Mouse (Mus musculus): Measurements from ENCODE around the gene Sars.
A peak's percentile ranks its signal among the peaks of the same experiment; 100 is the strongest.

Sars gene

GRCm38 (mm10) chr3:108444698-108445365, at the start of gene Sars:
TSS of gene Sars (minus strand) at chr3:108445209.
- peak; percentile 93 to 95 for DNase-seq

GRCm38 (mm10) chr3:108489968-108490367, 45.0 kb upstream of the Sars start:
- DNase-seq = no peak

GRCm38 (mm10) chr3:108484749-108485148, 39.7 kb upstream of the Sars start:
- no peak for DNase-seq

- no peak for DNase-seq
Measured at GRCm38 (mm10) chr3:108478800-108479199, 33.8 kb upstream of the Sars start.

GRCm38 (mm10) chr3:108476761-108477619, 32.0 kb upstream of the Sars start:
- DNase-seq = peak; percentile 70 to 86

- DNase-seq = no peak
Measured at GRCm38 (mm10) chr3:108475496-108475895, 30.5 kb upstream of the Sars start.

- no peak for DNase-seq
Measured at GRCm38 (mm10) chr3:108474969-108475368, 30.0 kb upstream of the Sars start.

- DNase-seq = peak in 1 of 2 experiments; percentile 44
Measured at GRCm38 (mm10) chr3:108467760-108468159, 22.8 kb upstream of the Sars start.

- peak in 1 of 2 experiments; percentile 62 for DNase-seq
Measured at GRCm38 (mm10) chr3:108466425-108466824, 21.4 kb upstream of the Sars start.

- peak; percentile 46 to 47 for DNase-seq
Measured at GRCm38 (mm10) chr3:108458866-108459265, 13.9 kb upstream of the Sars start.

- DNase-seq = no peak
Measured at GRCm38 (mm10) chr3:108458380-108458779, 13.4 kb upstream of the Sars start.

- DNase-seq = no peak
Measured at GRCm38 (mm10) chr3:108454172-108454571, 9.2 kb upstream of the Sars start.

- no peak for DNase-seq
Measured at GRCm38 (mm10) chr3:108451969-108452368, 7.0 kb upstream of the Sars start.

GRCm38 (mm10) chr3:108445366-108445705, 327 bp upstream of the Sars start:
- DNase-seq = no peak

GRCm38 (mm10) chr3:108444029-108444428, 980 bp downstream of the Sars start:
- DNase-seq = peak in 1 of 2 experiments; percentile 51

- DNase-seq = no peak
Measured at GRCm38 (mm10) chr3:108436380-108436714, 8.7 kb downstream of the Sars start.

- peak in 1 of 2 experiments; percentile 43 for DNase-seq
Measured at GRCm38 (mm10) chr3:108435701-108436379, 9.2 kb downstream of the Sars start.

- no peak for DNase-seq
Measured at GRCm38 (mm10) chr3:108433881-108434495, 11.0 kb downstream of the Sars start.

GRCm38 (mm10) chr3:108433188-108433880, 11.7 kb downstream of the Sars start:
- DNase-seq = no peak

- DNase-seq = no peak
Measured at GRCm38 (mm10) chr3:108432542-108433187, 12.3 kb downstream of the Sars start.

- no peak for DNase-seq
Measured at GRCm38 (mm10) chr3:108425624-108426018, 19.4 kb downstream of the Sars start.

Measured in lung, postnatal 4 days (tissue).